Mouse (Mus musculus) heart, postnatal 25 days (tissue): Measurements from ENCODE around the gene Napb. TPM values are rescaled to one million over a fixed set of nuclear protein-coding genes. Genes with fewer than 3 reads are reported as not detected.
"Not testable (repeated sequence)": the region's sequence is repeated elsewhere in the genome, so short reads cannot be mapped to it uniquely, and the experiment has no call there.

Experiments used
- DNase-seq: peaks from one replicate; pipeline ENCODE4 v3.0.0; 2022; ENCODE audit warnings: low spot score
- intact Hi-C: fragments of 180-260 bp; cut with DNase I; formaldehyde crosslinking; loops from one replicate; pipeline ENCODE4 v1.15.1; 2025
- total RNA-seq, 2 experiments: library from RNA; stranded (reverse); gene quantifications; 2 replicates each; pipeline ENCODE4 v1.2.3; 2021

Gene Napb
- total RNA-seq, result 1 to 10 TPM; 1.3 to 1.4 TPM

DNA sequence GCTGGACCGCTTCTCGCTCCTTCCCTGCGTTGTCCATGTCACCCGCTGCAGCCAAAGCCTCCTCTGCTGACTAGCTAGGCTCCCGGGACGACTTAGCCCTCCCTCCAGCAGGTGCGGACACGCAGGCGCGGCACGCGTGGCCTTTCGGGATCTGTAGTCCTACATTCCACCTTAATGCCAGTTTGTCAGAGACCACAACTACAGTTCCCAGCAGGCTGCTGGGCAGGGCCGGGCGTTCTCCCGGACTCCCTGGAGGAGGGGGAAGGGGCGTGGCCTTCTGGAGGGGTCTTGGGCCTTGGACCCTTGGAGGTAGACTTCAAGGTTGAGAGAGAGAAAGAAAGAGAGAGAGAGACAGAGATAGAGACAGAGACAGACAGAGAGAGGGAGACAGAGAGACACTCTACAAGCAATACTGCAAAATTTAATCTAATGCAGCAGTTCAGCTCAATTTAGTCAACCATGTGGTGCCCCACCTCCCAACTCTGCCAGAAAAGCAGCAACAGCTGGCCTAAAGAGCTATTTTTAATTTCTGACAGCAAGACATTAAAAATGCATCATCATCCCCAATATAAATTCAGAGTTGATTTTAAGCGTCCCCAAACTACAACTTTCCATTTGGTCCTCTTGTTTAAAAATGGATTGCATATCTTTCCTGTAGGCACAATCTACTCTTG is at the start of gene Napb:
Gene Napb (minus strand): TSS at position 141 of the 674 bp plus-strand sequence.
- intact Hi-C loops, result no loop called here
- peak; percentile 89 for DNase-seq

DNA sequence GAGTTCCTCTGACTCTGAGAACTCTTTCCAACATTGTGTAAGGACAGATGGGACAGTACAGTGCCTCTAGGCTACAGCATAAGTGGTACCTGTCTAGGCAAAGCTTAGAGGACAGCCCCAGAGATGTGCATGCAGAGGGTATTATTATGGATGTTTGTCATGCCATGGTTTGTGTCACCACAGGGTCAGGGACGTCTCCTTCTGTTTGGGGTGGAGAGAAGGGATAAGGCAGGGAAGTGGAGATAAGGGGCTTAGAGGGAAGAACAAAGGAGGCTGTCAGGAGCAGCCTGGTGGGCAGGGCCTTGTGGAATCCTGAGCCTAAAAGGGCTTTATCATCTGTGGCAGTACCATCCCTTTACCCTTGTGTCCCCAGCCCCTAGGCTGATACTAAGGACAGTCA is 49.4 kb upstream of the Napb start, which contains the start of gene 8030411F24Rik:
Gene 8030411F24Rik (plus strand): TSS at position 301 of the 400 bp plus-strand sequence.
- intact Hi-C loops, result no loop called here
- DNase-seq, result no peak

DNA sequence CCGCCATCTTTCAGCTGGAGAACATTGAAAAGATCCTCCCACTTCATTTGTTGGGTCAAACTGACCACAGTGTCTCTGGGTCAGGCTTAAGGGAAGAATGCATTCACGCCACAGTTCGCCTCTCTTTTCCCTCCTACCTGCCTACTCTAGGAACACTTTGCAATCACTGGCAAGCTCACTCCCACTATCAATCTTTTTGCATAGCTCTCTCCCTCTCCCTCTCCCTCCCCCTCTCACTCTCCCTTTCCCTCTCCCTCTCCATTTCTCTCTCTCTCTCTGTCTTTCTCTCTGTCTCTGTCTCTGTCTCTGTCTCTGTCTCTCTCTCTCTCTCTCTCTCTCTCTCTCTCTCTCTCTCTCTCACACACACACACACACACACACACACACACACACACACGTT is 39.1 kb upstream of the Napb start, which contains the start of gene Cst11:
Gene Cst11 (minus strand): TSS at position 101 of the 400 bp plus-strand sequence.
- intact Hi-C loops, DNase-seq: not testable (repeated sequence)

DNA sequence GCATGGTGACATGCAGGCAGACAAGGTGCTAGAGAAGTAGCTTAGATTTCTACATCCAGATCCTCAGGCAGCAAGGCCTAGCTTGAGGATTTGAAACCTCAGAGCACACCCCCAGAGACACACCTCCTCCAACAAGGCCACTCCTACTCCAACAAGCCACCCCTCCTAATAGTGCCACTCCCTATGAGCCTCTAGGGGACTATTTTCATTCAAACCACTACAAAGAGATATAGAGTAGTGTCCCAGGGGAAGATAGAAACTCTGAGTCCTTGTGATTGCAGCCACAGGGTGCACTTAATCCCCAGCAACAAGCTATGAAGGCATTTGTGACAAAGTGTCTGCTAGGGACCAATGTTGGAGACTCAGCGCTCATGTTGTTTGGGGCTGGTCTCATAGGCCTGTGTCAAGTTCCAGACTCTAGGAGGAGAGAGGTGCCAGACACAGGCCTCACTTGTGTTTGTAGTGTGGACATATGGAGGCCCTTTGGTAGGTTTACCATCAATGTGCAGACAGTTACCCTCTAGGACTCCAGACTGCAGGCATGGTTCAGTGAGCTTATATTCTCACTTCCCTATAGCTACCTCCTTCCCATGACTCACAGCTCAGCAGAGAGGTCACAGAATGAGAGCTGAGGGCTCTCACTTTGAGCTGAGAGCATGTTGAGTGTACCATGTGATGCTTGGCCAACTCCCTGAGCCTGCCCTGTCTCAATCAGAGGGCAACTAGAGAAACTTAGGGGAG is 31.6 kb upstream of the Napb start:
- intact Hi-C loops, result no loop called here
- no peak for DNase-seq

DNA sequence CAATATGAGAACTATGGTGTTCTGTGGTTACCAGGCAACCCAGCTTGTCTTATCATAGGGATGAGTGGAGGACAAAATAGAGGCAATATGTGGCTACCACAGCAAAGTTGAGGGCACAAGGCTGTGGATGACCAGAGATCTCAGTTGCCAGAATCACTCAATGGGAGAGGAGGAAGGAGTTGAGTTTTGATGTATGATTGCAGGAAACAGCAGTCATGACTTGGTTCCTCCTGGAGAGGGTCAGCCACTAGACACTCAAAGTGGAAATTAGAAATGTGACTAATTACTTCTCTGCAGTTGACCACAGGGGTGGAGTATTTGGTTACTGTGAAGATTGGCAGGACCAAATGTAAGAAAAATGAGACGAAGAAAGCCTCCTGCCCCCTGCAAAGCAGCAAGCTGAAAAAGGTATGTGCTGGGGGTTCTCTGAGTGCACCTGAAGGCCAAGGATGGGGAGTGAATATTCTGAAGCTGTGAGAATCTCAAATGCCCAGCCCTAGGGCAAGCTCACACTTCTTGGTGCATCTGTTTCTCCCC is 22.1 kb upstream of the Napb start:
- intact Hi-C loops, result loop anchor here (5.0 kb wide), 1 partner anchor 93 kb away; no protein-coding TSS in a partner anchor
- DNase-seq, result no peak

DNA sequence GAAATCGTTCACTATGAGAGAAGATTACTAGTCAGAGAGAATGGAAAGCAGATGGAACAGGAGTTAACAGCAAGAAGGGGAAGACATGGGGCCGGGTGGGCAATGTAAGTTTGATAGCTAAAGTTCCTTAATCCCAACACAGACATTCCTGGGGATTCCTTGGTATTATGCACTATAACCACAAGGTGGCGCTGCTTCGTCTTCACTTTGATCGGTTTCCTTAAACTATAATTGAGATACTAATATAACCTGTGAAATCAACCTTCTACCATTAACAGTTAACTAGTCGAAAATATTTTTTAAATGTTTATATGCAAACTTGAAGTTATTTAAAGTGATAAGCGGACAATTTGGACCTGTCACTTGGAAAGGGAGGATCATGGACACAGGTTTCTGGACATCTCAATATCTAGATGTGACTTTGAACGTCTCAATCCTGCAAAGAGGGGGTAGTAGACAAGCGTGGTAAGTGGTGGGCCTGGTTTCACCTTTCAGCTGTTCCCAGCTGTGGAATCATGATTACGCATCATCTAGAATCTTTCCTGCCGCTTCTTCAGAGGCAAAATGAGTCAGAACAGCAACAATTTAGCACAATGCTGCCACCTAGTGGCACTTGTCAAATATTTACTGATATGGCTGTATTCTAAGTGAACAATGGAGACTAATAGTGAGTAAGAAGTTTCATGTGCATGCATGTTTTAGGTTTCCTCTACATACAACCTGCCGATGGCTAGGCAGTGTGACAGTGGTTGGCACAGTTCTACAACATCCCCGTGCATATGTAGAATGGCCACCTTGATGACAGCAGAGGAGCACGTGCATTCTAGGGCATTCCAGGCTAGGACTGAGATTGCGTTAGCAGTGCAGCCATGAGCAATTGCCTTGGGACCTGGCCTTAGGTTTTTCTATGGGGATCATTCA is 19.9 kb upstream of the Napb start:
- intact Hi-C loops, result loop anchor here (1.0 to 5.0 kb wide), 2 partner anchors 95 to 150 kb away; no protein-coding TSS in a partner anchor
- DNase-seq, result no peak

DNA sequence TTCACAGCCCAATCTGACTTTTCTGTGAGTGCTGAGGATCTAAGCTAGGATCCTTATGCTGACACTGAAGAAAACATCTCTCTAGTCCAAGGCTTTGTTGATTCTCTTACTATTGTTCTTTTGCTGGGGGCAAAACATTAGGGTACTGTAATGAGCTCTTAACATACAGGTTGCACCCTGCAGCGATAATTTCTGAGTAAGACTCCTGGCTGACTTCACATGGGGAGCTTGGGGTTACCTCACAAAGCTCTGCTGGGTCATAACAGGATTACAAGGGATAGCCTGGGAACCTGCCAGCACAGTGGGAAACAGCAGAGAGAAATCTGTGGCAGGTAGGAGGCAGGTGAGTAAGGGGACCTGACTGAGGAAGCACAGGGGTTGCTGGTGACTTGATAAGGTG is 17.8 kb upstream of the Napb start, which contains the start of gene Cstl1:
Gene Cstl1 (plus strand): TSS at position 301 of the 400 bp plus-strand sequence.
- no peak for DNase-seq
- intact Hi-C loops, result loop anchor here (5.0 kb wide), 1 partner anchor 97 kb away; no protein-coding TSS in a partner anchor

DNA sequence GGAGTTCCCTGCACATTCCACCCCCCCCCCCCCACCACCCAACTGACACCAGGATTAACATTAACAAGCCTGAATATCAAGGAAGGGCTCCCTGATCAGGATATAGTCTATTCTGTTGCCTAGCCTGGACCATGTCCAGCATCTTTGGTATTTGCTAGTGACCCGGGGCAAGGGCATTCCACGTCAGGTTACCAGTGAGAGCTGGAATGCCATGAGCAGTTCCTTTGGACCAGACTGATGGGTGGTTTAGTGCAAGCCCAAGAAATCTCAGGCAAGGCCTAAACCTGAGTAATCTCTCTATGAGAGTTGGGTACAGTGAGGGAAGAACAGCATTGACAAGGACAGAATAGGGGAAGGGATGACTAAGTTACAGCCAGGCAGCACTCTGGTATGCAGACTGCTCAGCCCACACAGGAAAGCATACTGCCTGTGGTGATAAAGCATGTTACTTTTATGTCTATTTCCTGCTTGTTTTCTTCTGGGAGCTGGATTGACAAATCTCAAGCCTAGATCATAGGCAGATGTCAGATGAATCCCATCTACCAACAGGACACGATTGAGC is 11.7 kb upstream of the Napb start:
- intact Hi-C loops, result no loop called here
- no peak for DNase-seq

DNA sequence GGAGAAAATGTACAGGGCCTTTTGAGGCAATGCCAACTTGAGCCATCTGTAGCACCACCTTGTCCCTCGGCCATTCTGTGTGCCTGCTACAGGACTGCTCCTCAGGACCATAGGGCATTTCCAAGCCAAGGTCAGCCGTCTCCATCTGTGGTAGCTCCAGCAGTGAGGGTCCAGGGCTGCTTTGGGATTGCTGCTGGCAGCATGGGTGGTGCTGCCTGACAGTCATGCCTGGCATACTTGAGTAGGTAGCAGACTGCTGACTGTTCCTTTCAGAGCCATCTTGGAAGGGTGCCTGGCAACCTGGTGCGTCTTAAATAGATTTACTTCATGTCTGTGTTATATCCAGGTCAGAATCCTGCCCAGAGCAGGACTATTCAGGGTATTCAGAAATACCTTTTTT is 10.7 kb upstream of the Napb start:
- no peak for DNase-seq
- intact Hi-C loops, result no loop called here

DNA sequence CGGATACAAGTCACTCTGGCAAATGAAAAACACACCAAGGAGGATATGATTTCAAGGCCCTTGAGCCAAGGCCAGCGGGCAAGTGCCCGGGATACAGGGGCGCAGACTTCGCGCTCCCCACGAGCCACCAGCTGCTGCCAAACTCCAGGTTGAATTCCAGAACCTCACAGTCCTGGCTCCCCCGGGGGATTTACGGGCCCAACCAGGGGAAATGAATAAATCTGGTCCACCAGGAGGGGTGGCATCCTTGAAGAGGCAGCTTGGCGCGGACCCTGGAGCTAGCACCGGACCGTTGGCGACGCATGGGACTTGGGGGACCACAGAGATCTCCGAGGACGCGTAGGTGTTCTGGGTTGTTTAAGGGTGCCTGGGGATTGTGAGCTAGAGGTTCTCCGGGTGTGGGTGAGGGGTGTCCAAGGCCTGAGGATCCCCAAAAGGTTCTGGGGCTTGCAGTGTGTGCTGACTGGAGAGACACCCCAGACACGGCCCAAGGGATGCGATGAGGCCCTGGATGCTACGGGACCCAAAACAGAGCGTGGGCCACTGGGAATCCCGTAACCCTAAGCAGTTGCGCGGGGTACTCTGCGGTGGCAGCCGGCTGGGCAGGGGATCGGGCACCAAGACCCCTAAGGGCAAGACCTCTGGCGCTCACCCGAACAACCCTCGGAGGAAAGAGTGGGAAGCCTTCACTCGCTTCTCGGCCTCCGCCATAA is 497 bp downstream of the Napb start:
- DNase-seq, result no peak
- intact Hi-C loops, result no loop called here

DNA sequence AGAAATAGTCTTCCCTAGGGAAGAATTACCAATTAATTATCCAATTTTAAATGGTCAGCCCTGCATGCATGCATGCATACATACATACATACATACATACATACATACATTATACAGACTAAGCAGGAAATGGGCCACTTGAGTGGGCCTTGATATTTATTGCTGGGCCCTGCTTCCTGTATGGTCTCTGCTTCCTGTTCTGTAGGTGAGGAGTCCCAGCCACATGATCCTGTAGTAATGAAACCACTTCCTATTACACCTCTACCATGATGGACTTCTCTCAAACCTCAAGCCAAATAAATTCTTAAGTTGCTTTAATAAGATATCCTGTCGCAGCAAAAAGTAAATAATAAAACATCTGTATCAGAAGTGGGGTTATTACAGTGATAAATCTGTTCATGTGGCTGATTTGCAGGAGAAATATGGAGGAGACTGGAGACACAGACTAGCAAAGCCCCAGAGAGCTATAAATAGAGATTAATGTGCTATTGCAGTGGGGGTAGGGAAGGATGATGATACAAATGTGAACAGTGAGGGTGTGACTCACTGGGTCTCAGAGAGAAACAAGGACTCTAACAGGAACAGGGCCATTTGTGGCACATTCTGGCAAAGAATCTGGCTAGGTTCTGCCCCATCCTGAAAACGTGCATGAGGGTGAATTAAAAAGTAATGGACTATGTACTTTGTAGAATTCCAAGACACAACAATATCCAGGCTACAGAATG is 12.8 kb downstream of the Napb start:
- DNase-seq, result no peak

DNA sequence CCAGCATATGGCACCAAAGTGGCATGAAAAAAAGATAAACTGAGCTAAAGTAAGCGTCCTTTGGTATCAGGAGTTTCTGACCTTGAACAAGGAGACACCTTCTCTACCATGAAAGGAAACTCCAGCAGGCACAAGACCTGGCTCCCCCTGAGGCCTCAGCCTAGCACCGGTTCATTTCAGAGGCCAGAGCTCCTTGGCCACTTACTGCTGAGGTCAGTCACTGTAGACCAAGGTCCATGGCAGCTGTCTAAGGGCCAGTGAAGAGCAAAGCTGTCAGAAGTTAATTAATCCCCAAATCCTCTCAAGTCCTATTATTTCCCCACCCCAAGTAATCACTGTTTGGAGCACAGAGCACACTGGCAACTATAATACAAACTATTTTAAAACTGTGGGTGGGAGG is 15.2 kb downstream of the Napb start:
- DNase-seq, result no peak
- intact Hi-C loops, result no loop called here

More for the DNA sequence above, 12.8 kb downstream of the Napb start:
- intact Hi-C loops, result no loop called here

DNA sequence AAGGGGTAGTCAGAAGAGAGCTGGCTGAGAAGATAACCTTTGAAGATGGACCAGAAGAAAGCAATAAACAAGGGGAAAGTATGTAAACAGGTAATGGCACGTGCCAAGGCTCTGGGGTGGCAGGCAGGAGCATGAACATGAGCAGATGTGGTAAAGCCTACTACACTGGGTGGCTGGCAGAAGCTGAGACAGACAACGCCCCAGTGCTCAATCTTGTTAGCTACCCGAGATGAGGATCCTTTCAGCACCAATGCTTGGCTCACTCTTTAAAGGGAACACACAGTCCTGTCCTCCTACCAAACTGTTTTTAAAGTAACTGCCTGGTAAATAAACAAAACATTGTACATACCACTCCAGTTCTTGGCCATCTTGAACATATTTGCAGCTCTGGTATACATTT is 19.9 kb downstream of the Napb start:
- intact Hi-C loops, result no loop called here
- no peak for DNase-seq

DNA sequence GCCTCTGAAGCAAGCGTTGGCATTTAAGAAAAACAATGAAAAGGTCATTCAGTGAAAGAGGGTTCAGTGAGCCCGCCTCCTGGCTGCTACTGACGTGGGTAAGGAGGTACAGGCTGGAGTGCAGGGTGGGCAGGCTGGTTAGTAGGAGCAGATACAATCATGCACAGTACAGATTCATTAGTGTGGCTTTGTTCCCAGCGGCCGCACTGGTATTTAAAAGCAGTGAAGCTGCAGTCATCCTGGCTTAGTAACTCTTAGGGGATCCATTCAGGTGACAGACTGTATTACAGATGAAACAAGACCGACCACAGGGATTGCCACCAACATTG is 25.1 kb downstream of the Napb start:
- no peak for DNase-seq
- intact Hi-C loops, result no loop called here

DNA sequence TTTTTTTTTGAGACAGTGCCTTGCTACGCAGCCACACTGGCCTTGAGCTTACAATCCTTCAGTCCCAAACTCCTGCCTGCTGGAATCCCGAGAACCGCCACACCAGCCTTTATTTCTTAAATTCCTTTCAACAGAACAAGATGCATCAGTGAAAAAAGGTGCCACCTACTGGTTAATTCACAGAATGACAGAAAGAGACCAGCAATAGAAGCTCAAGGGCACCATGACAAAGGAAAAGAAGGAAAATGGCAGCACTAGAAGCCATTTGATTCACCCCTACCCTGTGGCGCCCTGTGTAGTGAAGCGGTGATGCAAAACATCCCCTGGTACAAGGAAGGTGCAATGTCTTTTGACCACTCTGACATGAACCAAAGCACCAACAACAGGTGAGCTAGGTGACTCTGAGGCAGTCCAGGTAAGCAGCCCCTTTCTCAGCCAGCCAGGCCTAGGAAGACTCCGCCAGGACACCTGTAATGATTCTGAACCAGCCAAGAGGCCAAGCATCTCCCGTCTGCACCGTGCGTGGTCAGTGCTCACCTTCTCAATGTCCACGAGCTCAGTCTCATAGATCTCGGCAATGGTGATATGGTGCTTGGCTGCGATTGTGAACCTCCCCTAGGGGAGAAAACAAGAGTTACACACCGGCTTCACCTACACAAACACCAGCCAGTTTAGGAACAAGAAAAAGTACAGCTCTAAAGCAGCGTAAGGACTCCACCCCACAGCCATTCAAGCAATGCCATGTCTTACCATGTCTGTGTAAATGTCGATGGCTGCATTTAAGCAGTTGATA is 25.7 kb downstream of the Napb start:
- intact Hi-C loops, result no loop called here
- DNase-seq, result no peak

DNA sequence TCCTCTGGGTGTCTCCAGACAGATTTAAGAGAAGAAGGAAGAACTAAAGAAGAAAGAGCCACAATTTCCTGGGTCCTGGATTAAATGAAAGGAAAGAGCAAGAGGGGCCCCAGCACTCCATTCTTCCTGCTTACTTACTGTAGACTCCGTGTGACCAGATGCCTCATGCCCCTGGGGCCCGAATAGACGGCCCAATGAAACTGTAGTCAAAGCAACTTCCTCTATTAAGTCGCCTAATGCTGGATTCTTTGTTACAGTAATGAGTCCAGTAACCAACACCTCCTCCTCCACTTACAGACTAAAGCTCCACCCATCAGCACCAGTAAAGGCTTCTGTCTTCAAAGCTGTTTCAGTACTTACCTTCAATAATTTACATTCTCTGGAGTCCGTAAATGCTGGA is 33.7 kb downstream of the Napb start:
- intact Hi-C loops, result no loop called here
- no peak for DNase-seq

DNA sequence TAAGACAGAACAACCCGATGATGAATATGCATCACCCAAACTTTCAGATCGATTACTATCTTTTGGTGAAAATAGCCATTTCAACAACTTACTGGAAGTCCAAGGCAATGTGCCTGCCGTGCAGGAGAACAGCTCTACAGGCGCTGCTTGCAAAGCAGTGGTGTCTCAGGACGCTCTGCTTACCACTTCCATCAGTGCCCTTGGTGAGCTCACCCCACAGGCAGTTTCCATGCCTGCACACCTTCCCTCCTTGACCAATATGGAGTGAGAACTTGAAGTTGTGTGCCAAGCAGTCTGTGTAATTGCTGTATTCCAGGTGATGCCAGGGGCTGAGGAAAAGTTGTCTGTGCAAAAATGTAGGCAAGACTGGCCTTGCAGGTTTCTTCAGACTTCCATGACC is 41.5 kb downstream of the Napb start:
- no peak for DNase-seq
- intact Hi-C loops, result no loop called here

DNA sequence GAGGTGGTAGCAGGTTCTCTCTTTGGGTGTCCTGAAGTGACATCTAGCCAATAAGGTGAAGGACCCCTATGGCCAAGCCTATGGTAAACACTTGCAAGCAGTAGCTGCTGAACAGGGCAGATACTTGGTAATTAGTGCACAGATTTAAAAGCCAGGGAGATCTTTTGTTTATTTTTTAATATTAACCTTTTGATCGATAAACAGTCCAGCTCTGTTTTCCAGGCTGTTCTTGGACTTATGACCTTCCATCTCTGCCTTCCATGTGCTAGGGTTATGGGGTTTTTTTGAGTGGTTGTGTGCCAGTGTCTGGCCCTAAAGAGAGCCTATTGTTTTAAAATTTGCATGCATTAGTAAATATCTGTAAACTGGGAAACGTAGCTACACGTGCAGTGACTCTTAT is 42.0 kb downstream of the Napb start:
- DNase-seq, result no peak
- intact Hi-C loops, result no loop called here
